Mouse (Mus musculus): ENCODE results near the gene Pdcd10. TPM values are rescaled to one million over a fixed set of nuclear protein-coding genes. Genes with fewer than 3 reads are reported as not detected.

Pdcd10 gene
- 10 to 100 TPM; 57.1 to 62.3 TPM for total RNA-seq (2021)
- polyA plus RNA-seq (2012; rRNA removed): 0.22 and 0.55 TPM in 2 replicates
- long read RNA-seq, transcript Pdcd10-205 (8 exons, 1,927 nt): major isoform, 49 of 51 reads
- long read RNA-seq, partial matches to known transcripts: 0 of 51 reads
- long read RNA-seq, other reads (novel, unspliced or antisense): 2 of 51 reads

DNA sequence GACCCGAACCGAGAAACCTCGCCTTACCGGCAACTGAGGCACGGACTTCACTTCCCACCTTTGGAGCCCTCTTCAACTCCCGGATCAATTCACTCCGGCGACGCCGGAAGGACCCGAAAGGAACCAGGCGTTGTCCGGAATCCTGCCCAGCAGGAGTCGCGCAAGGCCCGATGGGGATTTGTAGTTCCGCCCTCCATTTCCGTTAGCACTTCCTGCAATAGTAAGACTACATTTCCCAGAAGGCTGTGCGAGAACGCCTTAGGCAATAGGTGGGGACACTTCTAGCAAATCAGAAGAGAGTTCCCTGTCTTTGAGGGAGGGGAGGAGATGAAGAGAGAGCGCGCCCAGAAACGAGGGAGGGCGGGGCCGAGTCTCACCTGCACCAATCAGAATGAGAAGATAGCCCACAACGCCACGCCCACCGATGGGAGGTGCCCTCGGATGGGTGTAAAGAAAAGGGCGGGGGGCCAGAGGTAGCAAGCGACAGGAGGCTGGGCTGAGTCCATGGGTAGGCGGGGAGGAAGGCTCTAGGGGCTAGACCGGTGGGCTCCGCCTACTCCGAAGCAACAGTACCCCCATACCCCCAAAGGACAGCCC is at the start of gene Pdcd10:
TSS of gene Pdcd10 (minus strand) at position 162 of the 597 bp plus-strand sequence.
- peak; percentile 100 for DNase-seq

DNA sequence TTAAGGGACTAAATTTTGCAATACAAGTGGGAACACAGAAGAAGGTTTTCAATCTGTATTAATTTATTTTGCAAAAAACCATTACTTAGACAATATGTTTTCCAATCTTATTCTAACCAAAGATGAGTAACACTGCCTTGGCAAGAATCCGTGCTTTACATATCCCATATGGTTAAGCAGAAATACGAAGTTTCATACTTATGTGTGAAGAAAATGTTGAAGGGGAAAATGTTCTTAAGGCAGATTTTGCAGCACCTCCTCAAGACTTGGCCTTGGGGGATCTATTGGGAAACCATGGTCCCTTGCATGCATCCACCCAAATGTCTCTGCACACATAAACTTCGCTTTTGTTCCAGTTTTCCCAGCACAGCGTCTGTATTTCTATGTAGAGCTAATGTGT is 28.2 kb upstream of the Pdcd10 start:
- no peak for DNase-seq

DNA sequence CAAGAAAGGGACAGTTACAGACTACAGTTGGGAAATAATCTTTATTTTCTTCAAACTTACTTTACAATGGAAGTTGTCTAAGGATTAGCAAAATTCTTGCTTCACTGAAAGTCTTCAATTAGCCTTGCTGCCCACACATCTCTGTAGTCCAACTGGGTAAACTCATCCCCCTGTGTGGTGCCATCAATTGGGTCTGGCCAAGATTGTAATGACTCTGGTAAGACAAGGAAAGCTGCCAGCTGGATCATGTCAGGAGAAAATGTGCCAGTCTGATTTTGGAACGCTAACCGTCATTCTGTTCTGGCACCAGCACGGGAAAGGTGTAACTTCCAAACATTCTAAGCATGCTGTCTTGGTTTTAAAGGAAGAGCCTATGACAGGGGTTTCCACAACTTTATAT is 26.6 kb upstream of the Pdcd10 start:
- DNase-seq: no peak

DNA sequence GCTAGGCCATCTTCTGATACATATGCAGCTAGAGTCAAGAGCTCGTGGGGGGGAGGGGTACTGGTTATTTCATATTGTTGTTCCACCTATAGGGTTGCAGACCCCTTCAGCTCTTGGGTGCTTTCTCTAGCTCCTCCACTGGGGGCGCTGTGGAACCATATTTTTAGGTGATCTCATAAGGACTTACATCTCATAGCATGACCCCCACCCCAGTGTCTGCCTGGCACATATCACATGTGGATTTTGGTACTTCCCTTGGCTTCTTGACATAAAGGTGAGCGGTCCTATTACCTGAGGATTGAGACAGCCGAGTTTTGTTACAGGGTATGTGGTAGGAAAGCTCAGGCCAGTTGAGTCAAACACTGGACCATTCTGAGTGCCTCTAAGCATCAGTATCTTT is 22.7 kb upstream of the Pdcd10 start:
- no peak for DNase-seq

DNA sequence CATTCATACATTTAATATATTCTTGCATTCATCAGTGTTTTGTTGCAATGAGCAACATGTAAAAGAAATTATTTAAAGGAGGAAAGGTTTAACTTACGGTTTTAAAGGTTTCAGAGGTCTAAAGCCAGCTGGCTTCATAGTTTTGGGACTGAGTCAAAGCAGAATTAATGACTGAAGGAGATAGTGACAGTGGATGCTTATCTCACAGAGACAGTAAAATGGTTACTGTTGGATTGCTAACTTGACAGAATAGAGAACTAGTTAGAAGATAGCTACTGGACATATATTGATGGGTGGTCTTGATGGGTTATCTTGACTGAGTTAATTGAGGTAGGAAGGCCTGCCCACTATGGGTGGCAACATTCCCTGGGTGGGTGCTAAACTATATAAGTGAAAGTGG is 18.9 kb upstream of the Pdcd10 start:
- DNase-seq: no peak

DNA sequence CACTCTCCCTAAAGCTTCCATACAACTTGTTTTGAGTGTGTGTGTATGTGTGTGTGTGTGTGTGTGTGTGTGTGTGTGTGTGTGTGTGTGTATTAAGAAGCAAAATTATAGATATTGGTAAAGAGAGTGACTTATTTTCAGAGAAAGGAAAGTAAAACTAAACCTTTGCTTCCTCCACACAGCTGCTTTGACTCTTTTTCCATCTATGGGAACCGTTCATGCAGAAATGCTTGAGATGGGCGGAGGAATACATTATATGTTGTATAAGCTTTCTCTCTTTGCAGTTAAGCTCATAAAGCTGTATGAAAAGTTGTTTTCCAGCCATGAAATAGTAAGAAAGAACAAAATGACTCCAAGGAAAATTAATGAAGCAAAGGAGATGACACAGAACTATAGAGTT is 17.4 kb upstream of the Pdcd10 start:
- DNase-seq: no peak

DNA sequence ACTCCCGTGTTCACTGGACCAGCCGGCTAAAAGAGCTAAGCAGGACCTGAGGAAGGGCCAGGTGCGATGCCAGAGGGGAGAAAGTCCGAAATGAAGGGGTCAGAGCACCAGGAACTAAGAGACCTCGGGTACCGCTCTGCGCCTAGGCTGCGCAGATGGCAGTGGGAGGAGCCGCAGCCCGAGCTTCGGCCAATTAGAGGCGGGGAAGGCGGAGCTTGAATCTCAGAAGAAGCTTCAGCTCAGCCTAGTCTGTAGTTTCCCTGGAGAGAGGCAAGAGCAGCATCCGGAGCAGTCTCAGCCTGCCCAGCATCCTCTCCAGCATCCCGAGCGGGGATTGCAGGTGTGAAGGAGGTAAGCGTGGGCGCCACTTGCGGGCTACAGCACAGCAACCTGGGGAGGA is 636 bp upstream of the Pdcd10 start, which contains the start of gene Serpini1:
TSS of gene Serpini1 (plus strand) at position 256 of the 400 bp plus-strand sequence.
- peak; percentile 95 for DNase-seq

DNA sequence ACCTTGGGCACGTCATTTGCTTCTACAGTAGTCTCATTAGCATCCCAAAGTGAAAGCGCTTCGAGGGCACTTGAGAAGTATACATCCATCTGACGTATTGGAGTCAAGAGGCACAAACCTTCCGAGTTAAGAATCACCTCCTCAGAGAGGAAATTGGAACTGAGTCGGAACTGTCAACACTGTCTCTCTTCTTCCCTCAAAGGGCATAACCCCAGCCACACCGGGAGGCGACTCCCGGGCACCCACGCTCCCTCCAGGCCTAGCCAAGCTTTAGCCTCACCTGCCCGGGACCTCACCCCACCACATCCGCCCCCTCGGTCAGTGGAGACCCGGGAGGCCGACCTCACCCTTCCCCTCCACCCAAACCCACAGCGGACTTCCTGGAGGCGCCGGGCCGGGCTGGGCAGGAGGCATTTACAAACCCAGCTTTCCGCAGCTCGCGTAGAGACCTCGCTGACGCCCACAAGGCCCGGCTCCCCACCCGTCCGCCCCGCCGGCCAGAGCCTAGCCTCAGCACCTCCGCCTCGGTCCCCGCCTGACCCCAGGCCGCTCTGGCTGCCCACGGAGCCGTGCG is 448 bp downstream of the Pdcd10 start:
- DNase-seq: no peak

DNA sequence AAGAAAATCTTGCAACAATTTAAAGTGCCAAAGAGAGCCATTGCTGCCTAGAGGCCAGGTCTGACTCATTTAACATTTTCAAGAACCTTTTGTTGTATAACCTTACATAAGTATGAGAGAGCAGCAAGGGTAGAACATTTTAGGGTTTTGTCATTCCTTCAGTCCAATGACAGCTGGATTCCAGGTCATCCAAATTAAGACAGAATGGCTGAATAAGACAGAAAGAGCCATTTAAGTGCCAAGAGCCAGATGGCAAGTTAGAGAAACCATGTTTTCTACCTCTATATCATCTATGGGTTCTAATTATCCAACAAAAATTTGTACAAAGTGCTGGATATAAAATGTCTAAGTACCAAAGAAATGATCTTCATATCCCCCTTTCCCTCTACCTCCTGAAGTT is 5.4 kb downstream of the Pdcd10 start:
- DNase-seq: no peak

DNA sequence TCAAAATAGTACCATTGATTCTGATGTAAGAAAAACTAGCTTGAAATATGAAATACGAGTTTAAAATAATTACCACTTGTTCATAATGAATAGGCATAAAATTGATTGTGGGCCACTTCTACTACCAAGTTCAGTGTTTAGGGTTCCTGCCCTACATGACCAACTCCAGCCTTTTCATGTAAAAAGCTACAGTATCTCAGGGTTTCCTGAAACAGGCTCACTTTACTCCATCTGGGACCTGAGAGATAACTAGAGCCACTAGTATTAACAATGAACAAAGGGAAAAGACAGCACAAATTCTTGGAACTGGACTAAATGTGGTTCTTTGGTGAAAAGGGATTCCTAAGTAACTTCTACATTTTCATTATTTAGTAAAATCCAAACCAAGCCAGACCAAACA is 12.4 kb downstream of the Pdcd10 start:
- DNase-seq: no peak

DNA sequence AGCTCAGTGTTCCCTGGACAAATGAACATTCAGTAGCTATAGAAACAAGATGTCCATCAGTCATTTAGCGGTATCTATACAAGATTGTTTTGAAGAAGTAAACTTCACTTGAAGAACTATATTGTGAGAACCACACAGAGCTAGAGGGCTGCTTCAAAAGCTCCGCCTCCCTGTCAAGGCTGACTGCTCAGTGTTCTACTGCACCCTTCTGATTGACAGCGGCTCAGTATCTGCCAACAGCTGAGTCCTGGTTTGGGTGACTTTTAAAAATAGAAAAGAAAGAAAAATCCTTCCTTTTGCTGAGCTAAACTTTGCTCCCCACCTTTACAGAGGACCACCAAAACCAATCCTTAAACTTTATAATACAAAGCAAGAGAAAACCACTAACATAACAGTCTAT is 13.8 kb downstream of the Pdcd10 start:
- no peak for DNase-seq

DNA sequence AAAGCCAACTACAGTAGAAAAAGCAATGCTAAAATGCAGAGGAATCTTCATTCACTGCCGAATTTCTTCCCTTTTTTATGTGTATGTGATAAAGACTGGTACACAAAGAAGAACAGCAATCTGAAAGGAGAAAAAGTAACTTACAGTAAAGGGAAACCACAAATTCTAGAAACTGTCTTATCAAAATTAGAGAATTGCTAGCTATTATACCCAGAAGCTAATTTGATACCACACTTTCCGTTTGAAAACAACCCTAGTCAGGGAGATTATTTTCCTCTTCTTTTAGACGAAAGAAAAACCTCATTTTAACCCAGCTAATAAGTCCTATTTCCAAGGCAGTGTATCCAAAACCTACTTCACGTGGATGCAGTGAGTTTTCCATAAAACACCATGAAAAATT is 15.4 kb downstream of the Pdcd10 start:
- DNase-seq: no peak

DNA sequence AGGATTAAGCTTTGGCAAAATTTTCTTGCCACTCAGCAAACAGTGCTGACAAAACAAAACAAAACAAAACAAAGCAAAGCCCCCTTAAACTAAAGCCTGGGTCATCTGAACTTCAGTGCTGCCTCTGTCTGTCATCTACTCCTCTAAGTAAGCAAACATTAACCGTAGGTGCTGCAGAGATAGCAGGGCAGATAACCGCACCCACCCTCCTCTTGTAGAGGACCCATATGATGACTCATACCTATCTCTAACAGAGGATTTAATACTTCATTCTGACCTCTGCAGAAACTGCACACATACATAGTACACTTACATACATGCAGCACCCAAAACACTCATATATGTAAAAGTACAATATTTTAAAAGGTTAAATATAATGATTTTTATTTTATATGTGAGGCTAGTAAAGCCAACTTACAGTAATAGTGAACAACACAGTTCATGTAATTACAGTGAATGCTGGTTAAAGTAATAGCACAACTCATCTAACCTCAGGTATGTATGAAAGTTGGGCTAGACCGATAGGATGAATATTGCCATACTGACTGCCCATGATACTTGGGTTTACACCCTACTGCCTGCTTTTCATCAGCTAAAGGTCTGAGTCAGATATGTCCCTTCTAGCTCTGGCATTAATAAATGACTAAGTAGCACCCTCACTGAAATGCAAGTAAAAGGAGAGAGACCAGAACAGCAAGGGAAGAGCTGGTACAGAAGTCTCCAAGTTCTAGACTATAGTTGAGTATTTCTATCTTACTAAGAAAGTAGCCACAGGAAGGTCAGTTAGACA is 22.4 kb downstream of the Pdcd10 start:
- DNase-seq: no peak

DNA sequence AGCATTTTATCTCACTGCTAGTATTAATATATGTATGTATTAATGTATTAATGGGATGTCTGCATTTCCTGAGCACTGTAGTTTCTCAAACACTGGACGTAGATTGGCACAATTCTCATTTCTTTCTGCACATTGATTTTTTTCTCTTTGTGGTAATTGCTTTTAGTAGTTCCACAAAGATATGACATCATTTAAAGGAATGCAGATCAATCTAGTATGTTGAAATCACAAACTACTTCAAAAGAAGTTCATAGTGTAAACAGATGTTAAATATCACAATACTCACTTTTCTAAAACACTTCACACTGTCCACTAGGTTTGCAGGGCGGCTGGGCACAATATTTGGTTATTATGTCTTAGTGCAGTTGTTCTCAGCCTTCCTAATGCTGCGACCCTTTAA is 25.6 kb downstream of the Pdcd10 start:
- no peak for DNase-seq

DNA sequence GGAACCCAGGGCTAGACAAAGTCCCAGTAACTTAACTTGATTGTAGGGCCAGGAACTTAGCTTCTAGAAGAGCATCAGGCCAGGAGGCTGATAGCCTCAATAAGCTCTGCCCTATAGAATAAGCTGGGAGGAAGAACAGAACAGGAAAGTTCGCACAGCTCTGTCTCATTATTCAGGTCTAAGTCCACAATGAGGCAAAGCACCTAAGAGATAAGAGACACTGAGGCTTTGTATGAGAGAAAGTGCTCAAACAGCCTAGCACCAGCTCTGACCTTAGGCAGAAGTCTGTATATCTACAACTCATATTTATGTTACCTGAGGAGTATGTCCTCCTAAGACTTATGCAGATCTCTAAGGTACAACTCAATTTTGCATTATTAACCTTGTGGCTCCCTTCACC is 34.1 kb downstream of the Pdcd10 start:
- no peak for DNase-seq

DNA sequence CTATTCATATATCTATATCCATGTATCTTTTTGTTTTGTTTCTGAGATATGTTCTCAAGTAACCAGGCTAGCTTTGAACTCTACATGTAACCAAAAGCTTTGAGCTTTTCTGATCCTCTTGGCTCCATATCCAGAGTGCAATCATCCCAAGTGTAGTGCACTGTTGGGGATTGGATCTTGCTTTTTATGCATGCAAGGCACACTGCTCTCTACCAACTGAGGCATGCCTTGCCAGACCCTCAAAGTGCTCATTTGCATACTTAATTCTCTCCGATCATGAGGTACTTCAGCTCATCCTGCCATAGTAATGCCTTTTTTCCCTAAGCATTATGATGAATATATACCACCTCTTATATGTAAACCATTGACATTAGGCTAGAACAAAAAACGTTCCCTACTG is 35.3 kb downstream of the Pdcd10 start:
- DNase-seq: no peak

DNA sequence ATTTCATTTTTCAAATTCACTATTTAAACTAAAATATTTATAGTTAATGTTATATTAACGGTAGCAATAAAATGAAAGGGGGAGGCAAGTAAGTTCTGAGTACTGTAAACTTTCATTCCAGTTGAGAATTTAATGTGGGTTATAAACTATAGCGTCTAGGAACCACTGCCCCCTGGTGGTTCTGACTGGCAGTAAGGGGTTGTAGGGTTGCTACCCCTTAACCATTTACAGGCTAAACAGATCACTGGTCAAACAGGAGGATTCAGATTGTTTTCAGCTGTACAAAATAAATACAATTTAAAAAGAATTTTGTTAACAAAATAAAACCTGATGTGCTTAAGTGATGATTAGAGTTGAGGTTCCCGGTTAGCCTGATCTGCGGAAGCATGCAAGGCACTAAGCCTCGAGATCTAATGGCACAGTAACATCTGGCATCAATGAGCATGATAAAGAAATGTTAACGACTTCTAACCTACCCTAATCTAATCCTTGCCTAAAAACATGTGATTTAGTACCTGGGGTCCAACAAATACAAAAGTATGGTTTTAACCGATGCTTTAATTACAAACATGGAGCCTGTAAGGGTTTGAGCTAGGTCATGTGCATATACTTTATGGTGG is 38.9 kb downstream of the Pdcd10 start:
- peak; percentile 43 for DNase-seq

DNA sequence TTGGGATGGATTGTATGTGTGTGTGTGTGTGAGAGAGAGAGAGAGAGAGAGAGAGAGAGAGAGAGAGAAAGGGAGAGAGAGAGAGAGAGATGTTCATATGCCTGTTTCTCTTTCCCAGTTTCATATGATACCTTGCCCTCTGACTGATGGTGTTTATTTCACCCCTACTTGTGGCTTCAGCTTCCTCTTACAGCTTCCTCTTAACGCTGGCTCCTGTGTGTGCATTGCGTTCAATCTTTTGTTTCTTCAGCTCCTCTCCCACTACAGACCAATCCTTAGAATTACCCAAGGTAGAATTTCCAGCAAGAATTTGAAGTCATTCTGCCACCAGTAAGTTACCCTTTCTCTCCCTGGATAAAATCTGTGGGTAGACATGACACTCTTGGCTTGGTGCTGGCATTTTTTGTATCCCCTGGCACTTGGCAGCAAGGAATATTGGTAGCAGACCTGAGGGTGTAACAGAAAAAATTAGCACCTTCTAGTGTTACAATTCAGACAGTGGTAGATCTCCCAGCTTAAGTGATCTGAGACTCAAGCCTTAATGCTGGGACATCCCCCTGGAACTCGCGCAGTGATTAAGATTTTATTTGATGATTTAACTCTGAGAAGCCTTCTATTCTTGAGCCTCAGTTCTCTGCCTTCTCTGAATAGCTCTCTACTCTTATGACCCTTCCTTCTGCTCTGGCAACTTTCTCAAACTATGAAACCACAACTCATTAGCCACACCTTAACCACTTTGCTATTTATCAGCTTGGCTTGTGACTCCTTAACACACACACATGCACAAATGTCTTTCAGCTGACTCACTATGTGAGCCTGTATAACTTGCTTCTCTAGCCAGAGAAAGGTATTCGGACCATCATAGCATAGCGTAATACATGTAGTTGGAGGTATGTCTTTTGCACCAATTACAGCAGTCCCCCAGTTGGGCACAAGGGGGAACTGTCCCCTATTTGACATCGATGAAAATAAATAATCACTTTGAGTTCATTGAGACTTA is 57.4 kb downstream of the Pdcd10 start:
- DNase-seq: no peak

DNA sequence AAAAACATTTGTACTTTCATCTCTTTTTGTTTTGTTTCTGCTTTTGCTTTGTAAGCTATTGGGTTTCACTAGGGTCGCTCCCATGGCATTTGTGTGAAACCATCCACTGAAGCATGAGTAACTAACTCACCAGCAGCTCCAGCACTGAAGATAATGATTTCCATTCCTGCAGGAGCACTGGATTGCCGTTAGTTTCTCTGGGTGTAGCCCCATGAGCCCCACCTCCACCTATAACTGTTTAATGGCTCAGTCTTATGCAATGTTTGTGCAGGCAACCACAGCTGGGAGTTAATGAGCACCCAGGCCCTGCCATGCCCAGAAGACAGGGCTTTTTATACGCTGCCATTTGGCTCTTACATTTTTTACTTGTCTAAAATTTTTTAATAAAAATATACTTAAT is 63.7 kb downstream of the Pdcd10 start:
- no peak for DNase-seq

DNA sequence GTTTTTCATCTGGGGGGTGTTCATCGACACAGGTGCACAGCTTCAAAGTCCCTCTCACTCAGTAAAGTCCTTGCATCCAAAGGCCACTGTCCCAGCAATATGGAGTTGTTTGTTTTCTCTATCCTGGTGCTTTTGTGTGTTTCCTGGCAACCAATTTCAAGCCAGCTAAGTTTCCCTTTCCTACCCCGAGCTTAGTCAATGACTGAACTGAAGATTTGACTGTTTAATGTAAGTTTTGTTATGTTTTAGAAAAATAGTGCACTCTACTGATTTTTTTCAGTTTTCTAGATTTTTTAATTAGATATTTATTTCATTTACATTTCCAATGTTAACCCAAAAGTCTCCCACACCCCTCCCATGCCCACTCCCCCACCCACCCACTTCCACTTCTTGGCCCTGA is 74.6 kb downstream of the Pdcd10 start, which contains the start of gene Wdr49:
TSS of gene Wdr49 (minus strand) at position 101 of the 400 bp plus-strand sequence.
- no peak for DNase-seq

DNA sequence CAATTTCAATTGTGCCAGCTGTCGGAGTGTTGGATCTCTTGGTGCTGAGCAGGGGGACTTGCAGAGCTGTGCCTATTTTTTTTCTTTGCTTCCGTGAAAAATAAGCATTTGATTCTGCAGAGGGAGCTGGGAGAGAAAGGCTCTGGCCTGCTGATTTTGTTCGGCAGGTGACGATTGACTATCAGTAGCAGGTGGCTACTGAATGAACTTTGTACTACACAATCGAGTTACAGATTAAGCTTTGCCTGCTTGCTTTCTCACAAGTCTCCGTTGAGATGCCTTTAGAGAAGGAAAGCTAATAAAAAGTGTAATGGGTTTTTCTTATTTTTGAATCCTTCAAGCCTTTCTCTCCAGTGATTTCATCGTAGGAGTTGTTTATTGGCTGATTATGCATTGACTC is 81.5 kb downstream of the Pdcd10 start:
- DNase-seq: no peak
